Mouse (Mus musculus) induced T-regulatory cell, adult 2 months (primary cell): ENCODE measurements around the gene Rnf10.

Source experiments
- DNase-seq: peaks from one replicate; pipeline ENCODE4 v3.0.0-alpha.2; 2012; ENCODE audit warnings: low read depth

The Rnf10 gene

DNA sequence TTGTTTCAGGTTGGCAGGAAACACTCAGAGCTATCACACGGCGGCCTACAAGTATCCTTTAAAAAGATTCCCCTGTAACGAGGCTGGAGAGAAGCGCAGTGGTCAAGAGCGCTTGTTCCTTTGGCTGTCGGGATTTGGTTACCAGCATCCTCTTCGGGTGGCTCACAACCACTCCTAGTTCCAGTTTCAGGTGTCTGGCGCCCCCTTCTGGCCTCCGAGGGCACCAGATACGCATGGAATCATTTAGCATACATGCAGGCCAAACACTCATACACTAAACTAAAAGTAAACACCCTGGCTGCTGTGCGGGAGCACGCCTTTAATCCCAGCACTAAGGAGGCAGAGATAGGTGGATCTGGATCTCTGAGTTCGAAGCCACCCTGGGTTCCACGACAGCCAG, 3.3 kb upstream of the Rnf10 start:
- peak; percentile 67 for DNase-seq

- peak; percentile 58 for DNase-seq
Measured at GRCm38 (mm10) chr5:115274771-115275170, 2.1 kb upstream of the Rnf10 start.

DNA sequence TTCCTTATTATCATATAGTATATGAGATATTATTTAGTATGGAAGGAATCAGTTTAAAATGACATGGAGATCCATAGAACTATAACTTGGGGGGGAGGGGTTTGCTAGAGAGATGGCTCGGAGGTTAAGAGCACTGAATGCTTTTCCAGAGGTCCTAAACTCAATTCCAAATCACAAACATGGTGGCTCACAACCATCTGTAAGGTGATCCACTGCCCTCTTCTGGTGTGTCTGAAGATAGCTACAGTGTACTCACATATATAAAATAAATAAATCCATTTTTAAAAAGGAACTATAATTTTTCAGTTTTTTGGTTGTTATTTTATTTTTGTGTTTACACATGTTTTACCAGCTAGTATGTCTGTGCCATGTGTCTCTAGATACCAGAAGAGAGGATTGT, 1.7 kb upstream of the Rnf10 start:
- DNase-seq = no peak

DNA sequence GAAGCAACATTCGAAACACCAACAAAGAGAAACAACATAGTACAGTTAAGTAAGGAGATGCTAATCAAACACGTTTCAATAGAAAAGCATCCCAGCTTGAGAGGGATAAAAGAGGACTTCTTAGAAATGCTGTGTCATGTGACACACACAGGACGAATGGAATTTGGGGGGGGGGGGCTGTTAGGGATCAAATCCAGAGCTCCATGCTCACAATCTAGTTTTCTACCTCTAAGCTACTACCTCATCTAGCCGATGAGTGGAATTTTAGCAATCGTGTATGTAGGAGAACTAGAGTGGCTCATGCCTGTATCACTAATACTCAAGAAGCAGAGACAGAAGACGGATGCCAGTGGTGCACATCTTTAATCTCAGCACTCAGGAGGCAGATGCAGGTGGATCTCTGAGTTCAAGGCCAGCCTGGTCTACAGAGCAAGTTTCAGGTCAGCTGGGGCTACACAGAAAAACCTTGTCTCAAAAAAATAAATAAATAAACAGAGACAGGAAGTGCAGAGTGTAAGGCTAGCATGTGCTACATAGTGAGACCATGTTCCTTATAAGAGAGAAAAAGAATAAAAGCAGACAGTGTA, 944 bp upstream of the Rnf10 start:
- no peak for DNase-seq

DNA sequence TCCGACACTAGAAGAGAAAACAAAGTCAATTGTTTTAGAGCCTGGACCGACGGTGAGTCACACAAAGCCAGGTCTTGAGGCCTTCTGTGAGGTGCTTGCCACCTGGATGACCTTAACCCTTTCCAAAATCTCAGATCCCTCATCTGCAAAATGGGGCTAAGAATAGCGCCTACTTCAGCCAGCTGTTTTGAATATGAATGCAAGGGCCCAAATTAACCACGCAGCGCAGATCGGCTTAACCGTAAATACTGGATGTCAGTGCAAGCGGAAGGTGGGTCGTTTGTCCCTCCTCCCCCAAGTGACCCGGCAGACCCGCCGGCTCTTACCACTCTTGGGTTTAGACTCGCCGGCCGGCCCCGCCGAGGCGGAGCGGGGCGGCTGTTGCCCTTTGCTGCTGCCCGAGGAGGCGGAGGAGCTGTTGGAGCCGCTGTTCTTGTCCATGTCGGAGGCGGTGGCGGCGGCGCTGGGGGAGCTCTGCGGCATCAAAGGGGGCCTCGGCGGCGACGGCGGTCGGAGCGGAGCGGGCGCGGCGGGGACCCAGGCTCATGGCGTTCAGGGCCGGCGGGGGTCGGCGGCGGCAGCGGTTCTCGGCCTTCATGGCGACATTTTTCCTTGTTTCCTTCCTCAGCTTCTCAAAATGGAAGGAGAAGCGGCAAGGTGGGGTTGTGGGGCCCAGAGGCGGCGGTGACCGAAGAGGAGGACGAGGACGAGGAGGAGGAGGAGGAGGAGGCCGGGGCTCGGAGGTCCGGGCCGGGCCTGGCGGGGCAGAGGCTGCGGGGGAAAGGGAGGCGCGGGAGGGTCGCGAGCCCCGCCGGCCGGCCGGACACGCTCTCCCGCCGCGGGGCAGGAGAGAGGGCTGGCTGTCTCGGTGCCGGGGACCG, 527 bp downstream of the Rnf10 start:
- peak; percentile 60 for DNase-seq

DNA sequence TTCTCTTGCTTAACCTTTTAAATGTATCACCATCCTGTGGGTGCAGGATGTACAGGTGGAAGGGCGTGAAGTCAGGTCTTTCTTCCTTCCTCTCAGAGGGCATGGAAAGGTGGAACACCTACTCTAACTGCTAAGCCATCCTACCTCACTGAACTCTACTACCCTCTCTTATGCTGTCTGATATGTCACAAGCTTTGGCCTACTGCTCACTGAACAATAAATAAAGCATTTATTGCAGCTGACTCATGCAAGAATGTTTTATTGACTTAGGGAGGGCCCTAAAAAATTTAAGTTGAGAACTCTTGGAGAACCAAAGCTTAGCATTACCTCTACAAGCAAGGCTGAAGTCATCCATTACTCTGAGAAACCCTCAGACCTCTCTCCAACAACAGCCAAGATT, 2.7 kb downstream of the Rnf10 start:
- peak; percentile 13 for DNase-seq

DNA sequence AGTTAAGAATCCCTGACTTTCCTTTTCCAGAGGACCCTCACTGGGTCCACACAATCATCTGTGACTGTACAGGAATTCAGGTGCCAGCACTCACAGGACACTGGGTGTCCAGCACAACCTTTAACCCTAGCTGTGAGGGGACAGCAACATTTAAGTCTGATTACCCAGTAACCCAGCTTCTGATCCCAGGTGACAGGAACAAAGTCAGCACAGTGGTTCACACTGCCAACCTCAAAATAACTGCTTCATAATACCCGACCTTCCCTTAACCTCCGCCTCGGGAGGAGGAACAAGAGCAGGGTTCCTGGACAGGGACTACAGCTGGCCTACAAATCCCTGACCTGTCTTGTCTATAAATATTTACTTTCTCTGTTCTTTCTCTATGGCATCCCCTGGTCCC, 4.4 kb downstream of the Rnf10 start:
- DNase-seq = no peak

- DNase-seq = no peak
Measured at GRCm38 (mm10) chr5:115267469-115268045, 5.1 kb downstream of the Rnf10 start.

DNA sequence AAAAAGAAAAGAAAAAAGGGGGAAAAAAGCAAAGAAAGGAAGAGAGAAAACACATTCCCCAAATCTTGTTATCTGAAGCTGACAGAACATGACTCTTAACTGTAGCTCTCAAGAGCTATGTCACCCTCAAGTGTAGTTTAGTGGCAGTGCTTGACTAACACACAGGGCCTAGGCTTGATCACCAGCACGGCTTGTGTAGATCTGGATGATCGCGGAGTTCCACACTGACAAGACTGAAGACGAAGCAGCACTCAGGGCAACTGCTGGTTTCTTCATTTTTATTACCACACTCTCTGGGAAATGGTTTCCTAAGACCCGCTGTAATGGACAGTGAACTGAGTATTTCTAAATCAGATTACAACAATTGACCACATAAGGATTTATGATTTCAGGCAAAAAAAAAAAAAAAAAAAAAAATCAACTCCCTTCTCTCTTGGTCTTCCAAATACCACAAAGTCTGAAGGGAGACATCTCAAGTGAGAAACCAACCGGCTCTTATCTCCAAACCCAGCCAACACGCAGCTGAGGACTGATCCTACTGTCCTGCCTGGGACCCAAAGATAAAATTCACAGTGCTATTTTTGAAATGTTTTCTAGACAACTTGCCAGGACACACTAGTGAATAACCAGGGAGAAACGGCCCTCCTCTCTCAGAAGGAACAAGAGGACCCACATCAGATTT, 5.8 kb downstream of the Rnf10 start:
- no peak for DNase-seq

GRCm38 (mm10) chr5:115266340-115266739, 6.4 kb downstream of the Rnf10 start:
- no peak for DNase-seq

DNA sequence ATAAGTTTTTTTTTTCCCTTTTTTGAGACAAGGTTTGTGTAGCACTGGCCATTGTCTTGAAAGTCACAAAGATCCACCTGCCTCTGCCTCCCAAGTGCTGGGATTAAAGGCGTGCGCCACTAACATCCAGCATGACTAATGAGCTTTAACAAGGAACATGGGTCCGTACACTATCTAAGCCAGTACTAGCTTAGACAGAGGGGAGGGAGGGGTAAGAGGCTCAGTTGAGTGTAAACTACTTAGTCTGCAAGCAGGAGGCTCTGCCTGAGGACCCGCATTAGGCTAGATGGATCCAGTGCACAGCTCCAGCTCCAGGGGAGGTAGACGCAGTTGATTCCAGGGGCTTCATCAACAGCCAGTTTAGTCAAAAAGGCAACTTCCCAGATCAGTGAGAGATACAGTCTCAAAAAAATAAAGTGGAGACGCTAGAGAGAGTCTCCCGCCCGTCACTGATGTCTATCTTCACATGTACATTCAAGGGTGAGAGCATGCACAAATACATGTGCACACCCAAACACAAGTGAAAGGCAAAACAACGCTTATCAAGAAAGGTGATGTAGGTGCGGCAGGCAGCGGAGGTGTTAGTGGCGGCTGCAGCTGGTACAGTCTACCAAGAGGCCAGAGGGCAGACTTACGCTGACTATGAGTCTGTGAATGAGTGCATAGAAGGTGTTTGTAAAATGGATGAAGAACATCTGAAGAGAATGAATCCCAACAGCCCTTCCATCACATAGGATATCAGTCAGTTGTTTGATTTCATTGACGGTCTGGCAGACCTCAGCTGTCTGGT, 10.0 kb downstream of the Rnf10 start:
- DNase-seq = peak; percentile 10

- DNase-seq = peak; percentile 34
Measured at GRCm38 (mm10) chr5:115261880-115262279, 10.8 kb downstream of the Rnf10 start.

DNA sequence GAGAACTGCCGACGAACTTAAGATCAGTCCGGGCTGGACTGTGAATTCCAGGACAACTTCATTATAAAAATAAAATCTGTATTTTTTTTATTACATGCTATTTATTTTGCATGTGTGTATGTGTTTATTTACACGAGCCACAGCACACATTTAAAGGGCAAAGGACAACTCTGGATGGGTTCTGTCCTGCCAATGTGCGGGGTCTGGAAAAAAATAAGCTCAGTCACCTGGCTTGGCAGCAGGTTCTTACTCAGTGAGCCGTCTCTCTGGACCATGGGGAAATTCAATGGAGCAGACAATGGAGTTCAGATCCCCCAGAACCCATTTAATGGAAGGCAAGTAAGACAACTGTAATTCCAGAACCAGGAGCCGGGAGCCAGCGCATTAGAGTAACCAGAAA, 11.6 kb downstream of the Rnf10 start:
- DNase-seq = no peak

GRCm38 (mm10) chr5:115260356-115260755, 12.3 kb downstream of the Rnf10 start:
- no peak for DNase-seq

DNA sequence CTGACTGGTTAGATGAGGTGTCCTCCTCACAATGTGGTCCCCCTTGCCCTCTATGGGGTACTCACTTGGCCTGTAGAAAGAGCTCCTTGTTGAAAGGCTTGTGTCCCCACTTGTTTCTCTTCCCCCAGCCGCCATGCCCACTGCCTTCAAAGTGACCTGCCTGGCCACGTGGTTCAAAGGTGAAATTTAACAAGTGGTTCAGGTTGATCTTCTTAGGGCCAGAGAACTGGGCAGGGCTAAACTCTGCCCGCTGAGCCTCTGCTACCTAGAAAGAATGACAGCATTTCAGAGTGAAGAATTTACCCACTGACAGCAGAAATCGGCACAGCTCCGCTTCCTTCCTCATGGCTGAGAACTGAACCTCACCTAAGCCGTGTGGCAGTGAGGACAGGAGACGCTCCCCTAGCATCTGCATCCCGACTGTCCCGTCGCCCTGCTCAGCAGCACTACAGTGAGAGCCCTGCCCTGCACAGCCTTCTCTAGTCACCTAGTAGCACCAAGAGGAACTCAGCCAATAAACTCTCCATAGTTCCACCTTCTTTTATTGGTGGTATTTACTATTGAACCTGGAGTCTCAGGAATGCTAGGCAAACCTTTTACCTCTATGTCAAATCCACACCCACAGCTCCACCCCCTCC, 15.7 kb downstream of the Rnf10 start:
- no peak for DNase-seq

- DNase-seq = no peak
Measured at GRCm38 (mm10) chr5:115255472-115255871, 17.2 kb downstream of the Rnf10 start.

GRCm38 (mm10) chr5:115240191-115240590, 32.5 kb downstream of the Rnf10 start:
- DNase-seq = no peak

- DNase-seq = peak; percentile 51
Measured at GRCm38 (mm10) chr5:115238729-115239195, 33.9 kb downstream of the Rnf10 start.

DNA sequence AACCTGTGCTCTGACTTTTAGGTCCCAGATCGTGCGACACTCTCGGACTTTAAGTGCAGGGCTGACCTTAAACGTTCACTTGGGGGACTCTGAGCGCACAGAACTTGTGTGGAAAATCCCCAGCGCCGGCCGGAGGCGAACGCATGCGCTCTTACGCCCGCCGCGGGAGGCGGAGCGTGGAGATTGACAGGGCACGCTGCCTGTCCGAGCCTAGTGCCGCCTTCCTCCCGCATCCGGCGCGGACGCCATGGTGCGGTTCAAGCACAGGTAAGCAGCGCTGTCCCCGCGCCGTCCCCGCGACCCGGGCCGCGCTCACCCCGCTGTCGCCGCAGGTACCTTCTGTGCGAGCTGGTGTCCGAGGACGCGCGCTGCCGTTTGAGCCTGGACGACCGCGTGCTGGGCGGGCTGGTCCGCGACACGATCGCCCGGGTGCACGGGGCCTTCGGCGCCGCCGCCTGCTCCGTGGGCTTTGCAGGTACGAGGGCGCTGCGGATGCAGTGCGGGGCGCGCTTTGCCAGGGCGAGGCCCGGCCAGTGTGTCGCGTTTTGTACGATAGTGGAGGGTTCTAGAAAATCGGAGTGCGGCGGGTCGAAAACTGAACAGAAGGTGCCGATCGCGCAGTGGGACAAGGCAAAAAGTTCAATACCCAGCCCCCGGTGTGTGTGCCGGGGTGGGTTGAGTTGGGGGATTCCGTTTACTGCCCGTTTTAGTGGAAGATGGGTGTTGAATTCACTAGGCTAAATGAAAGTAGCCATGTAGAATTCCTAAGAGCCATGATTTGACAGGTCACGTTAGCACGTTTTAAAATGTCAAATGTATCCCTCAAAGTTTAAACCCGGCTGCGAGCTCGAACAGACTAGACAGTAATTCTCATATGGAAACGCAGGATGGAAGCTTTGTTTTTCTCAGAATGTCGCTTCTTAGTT, 34.6 kb downstream of the Rnf10 start:
- DNase-seq = peak; percentile 95

- DNase-seq = peak; percentile 93
Measured at GRCm38 (mm10) chr5:115235786-115236263, 36.9 kb downstream of the Rnf10 start, which contains the start of gene Pop5. Gene Pop5, plus strand, starts transcription at chr5:115235836.
